Mouse (Mus musculus): ENCODE measurements around the gene Cyp2d10. TPM values are rescaled to one million over a fixed set of nuclear protein-coding genes. Genes with fewer than 3 reads are reported as not detected.
"Not testable (repeated sequence)": the region's sequence is repeated elsewhere in the genome, so short reads cannot be mapped to it uniquely, and the experiment has no call there.

Gene Cyp2d10
- polyA plus RNA-seq, 1 experiment from 2014 or later, result 0.39 TPM

DNA sequence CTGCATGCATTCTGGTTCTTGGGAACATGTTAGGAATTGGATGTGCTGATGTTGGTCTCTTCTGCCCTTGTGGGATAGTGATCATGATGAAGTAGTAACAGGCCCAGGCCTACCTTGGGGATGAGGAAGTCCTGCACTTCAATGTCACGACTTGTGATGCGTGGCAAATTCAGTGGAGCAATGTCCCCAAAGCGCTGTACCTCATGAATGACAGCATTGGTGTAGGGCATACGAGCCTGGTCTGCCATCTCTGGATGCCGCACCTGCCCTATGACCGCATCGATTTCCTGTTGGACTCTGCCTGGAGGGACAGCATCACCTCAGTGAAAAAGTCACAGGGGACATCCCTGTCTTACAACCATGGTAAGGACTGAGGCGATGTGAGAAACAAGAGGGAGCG is 3.4 kb downstream of the Cyp2d10 start:
- no peak for TF ChIP-seq CTCF (IDR thresholded peaks at IDR 0.05; ENCODE audit: low read depth)

DNA sequence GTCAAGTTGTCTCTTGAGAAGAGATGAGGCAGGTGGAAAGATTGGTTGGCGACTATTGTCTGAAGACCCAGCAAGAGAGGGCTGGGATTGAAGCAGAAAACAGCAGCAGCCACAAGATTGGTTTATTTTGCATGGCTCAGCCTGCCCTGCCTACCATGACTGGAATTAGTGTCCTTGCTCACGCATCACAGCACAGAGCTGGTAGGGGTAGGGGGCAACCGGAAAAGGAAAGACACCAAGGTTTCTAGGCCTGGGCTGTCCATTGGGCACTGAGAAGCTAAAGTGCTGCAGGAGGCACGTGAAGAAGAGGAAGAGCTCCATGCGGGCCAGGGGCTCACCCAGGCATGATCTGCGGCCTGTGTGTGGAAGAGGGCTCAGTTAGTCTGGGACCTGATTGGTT is 4.3 kb downstream of the Cyp2d10 start:
- Histone ChIP-seq H3K9ac (ENCODE audit: low read depth, low read length) (no peak overlapping the region), H3K9me3 (ENCODE audit: control insufficient read depth) (no peaks in the 10 kb centered on the region), H3K4me1 (replicated peaks; ENCODE audit: control insufficient read depth, insufficient read depth, low read length) (no peaks in the 10 kb centered on the region), H3K27me3 (replicated peaks; ENCODE audit: control insufficient read depth, insufficient read depth, low read length) (no peaks in the 10 kb centered on the region), H3K36me3 (ENCODE audit: control insufficient read depth, insufficient read depth) (no peaks in the 10 kb centered on the region), H3K4me3 (ENCODE audit: low read depth, low read length) (no peak overlapping the region), H3K27ac (ENCODE audit: low read depth, low read length) (no peak overlapping the region), H3K4me2 (replicated peaks; ENCODE audit: low read depth) (no peak overlapping the region)
- 85% methylated on average over 6 of the region's 6 CpGs for WGBS
- ATAC-seq, result no peak
- TF ChIP-seq CTCF (IDR thresholded peaks at IDR 0.05; ENCODE audit: low read depth), result no peak

More for the DNA sequence above, 3.4 kb downstream of the Cyp2d10 start:
- Histone ChIP-seq H3K36me3 (ENCODE audit: control insufficient read depth, insufficient read depth) (no peaks in the 10 kb centered on the region), H3K4me2 (replicated peaks; ENCODE audit: low read depth) (no peak overlapping the region), H3K9me3 (ENCODE audit: control insufficient read depth) (no peaks in the 10 kb centered on the region), H3K4me1 (replicated peaks; ENCODE audit: control insufficient read depth, insufficient read depth, low read length) (no peaks in the 10 kb centered on the region), H3K27me3 (replicated peaks; ENCODE audit: control insufficient read depth, insufficient read depth, low read length) (no peaks in the 10 kb centered on the region), H3K9ac (ENCODE audit: low read depth, low read length) (no peak overlapping the region), H3K27ac (ENCODE audit: low read depth, low read length) (no peak overlapping the region), H3K4me3 (ENCODE audit: low read depth, low read length) (no peak overlapping the region)
- 92% methylated on average over 9 of the region's 9 CpGs for WGBS
- no peak for ATAC-seq

DNA sequence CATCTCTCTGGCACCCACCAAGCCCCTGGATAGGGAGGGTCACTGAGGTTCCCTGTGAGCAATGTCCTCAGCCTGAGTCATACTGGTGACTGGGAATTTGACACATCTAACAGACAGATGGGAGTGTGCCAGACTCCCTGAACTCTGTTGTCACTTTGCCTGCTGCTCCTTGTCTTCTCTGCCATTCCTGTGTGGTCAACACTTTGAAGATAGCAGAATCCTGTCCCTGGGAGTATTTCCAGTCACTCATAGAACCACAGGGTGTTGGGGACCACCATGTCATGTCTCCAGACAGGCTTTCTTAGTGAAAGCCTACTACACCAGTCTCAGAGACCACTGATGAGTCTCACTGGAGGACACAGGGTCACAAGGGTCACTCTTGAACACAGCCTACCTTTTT is 4.9 kb downstream of the Cyp2d10 start:
- Histone ChIP-seq H3K4me2 (replicated peaks; ENCODE audit: low read depth) (no peak overlapping the region), H3K27ac (ENCODE audit: low read depth, low read length) (no peak overlapping the region), H3K9ac (ENCODE audit: low read depth, low read length) (no peak overlapping the region), H3K27me3 (replicated peaks; ENCODE audit: control insufficient read depth, insufficient read depth, low read length) (no peaks in the 10 kb centered on the region), H3K9me3 (ENCODE audit: control insufficient read depth) (no peaks in the 10 kb centered on the region), H3K4me1 (replicated peaks; ENCODE audit: control insufficient read depth, insufficient read depth, low read length) (no peaks in the 10 kb centered on the region), H3K36me3 (ENCODE audit: control insufficient read depth, insufficient read depth) (no peaks in the 10 kb centered on the region), H3K4me3 (ENCODE audit: low read depth, low read length) (no peak overlapping the region)
- no peak for TF ChIP-seq CTCF (IDR thresholded peaks at IDR 0.05; ENCODE audit: low read depth)
- ATAC-seq, result no peak

DNA sequence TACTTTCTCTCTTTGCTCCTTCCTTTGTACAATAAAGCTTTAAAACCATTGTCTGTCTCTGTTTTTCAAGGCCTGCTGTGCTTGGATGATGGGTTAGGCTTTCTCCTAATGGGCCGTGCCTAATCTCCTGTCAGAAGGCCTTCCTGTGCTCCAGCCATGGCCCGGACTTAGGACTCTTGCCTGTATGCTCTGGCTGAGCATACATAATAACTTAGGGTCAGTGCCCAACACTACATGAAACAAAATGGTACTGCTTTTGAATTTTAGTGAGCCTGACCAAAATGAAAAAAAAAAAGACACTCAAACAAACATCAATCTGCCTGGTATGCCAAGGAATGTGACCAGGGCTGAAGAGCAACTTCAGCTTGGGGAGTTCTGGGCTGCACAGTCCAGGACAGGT is 5.5 kb downstream of the Cyp2d10 start:
- Histone ChIP-seq H3K9ac (ENCODE audit: low read depth, low read length) (no peak overlapping the region), H3K36me3 (ENCODE audit: control insufficient read depth, insufficient read depth) (no peaks in the 10 kb centered on the region), H3K27ac (ENCODE audit: low read depth, low read length) (no peak overlapping the region), H3K4me2 (replicated peaks; ENCODE audit: low read depth) (no peak overlapping the region), H3K4me1 (replicated peaks; ENCODE audit: control insufficient read depth, insufficient read depth, low read length) (no peaks in the 10 kb centered on the region), H3K27me3 (replicated peaks; ENCODE audit: control insufficient read depth, insufficient read depth, low read length) (no peaks in the 10 kb centered on the region), H3K9me3 (ENCODE audit: control insufficient read depth) (no peaks in the 10 kb centered on the region), H3K4me3 (ENCODE audit: low read depth, low read length) (no peak overlapping the region)
- no peak for TF ChIP-seq CTCF (IDR thresholded peaks at IDR 0.05; ENCODE audit: low read depth)
- 69% methylated on average over 2 of the region's 2 CpGs for WGBS
- ATAC-seq, result no peak

DNA sequence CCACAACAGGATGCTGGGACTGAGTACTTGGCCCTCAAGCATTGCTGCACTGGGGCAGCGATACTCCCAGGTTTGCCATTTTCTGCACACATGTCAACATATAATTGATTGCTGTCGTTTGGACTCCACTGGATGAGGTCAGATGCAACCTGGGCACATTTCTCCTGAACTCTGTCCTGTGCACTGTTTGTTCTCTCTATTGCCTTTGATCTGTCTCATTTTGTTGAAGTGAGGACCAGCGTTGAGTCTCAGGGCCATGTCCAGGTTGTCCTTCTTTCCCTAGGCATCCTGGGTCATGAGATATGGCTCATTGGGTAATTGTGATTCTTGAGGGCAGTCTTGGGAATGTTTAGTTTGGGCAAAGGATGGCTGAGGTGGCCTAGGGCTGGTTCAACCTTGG is 11.0 kb downstream of the Cyp2d10 start:
- H3K27me3 ChIP-seq (replicated peaks; ENCODE audit: control insufficient read depth, insufficient read depth, low read length); H3K36me3 ChIP-seq (ENCODE audit: control insufficient read depth, insufficient read depth); H3K9me3 ChIP-seq (ENCODE audit: control insufficient read depth); H3K9ac ChIP-seq (ENCODE audit: low read depth, low read length); H3K4me2 ChIP-seq (replicated peaks; ENCODE audit: low read depth); H3K4me1 ChIP-seq (replicated peaks; ENCODE audit: control insufficient read depth, insufficient read depth, low read length); H3K4me3 ChIP-seq (ENCODE audit: low read depth, low read length); H3K27ac ChIP-seq (ENCODE audit: low read depth, low read length); ATAC-seq: not testable (repeated sequence)
- 49% methylated on average over 3 of the region's 3 CpGs for WGBS

DNA sequence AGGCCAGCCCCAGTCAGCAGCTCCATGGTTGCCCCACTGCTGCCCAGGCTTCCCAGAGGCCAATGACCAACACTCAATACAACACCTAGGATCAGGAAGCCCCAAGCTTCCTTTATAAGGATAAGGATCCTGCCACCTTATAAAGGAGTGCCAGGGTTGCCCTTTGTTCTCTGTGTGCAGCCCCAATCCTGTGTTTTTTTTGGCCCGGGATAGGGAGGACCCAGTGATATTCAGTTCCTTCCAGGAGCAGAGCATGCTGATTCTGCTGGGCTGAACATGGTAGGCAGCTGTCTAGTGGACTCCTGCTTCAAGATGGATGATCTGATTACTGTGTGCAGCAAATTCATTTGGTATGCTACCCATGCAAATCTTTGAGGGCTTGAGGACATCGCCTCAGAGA is 13.1 kb downstream of the Cyp2d10 start, which contains the start of gene Cyp2d11:
Gene Cyp2d11, minus strand, starts transcription at position 101 of the 400 bp plus-strand sequence.
- H3K36me3 ChIP-seq (ENCODE audit: control insufficient read depth, insufficient read depth); H3K27ac ChIP-seq (ENCODE audit: low read depth, low read length); H3K4me1 ChIP-seq (replicated peaks; ENCODE audit: control insufficient read depth, insufficient read depth, low read length); H3K9ac ChIP-seq (ENCODE audit: low read depth, low read length); H3K4me3 ChIP-seq (ENCODE audit: low read depth, low read length); H3K27me3 ChIP-seq (replicated peaks; ENCODE audit: control insufficient read depth, insufficient read depth, low read length); H3K9me3 ChIP-seq (ENCODE audit: control insufficient read depth); H3K4me2 ChIP-seq (replicated peaks; ENCODE audit: low read depth); ATAC-seq: not testable (repeated sequence)
- WGBS, result 82% methylated on average over 2 of the region's 2 CpGs

DNA sequence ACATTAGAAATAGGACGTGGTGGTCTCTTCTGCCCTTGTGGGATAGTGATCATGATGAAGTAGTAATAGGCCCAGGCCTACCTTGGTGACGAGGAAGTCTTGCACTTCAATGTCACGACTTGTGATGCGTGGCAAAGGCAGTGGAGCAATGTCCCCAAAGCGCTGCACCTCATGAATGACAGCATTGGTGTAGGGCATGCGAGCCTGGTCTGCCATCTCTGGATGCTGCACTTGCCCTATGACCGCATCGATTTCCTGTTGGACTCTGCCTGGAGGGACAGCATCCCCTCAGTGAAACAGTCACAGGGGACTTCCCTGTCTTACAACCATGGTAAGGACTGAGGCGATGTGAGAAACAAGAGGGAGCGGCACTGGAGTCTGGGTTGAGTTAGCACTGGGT is 17.1 kb downstream of the Cyp2d10 start:
- H3K36me3 ChIP-seq (ENCODE audit: control insufficient read depth, insufficient read depth); H3K9ac ChIP-seq (ENCODE audit: low read depth, low read length); ATAC-seq; H3K27ac ChIP-seq (ENCODE audit: low read depth, low read length); H3K4me3 ChIP-seq (ENCODE audit: low read depth, low read length); H3K4me1 ChIP-seq (replicated peaks; ENCODE audit: control insufficient read depth, insufficient read depth, low read length); H3K4me2 ChIP-seq (replicated peaks; ENCODE audit: low read depth); H3K9me3 ChIP-seq (ENCODE audit: control insufficient read depth); H3K27me3 ChIP-seq (replicated peaks; ENCODE audit: control insufficient read depth, insufficient read depth, low read length): not testable (repeated sequence)
- 95% methylated on average over 9 of the region's 10 CpGs for WGBS

Data from intestine, postnatal 0 days (tissue).